Mouse (Mus musculus) stomach, postnatal 0 days (tissue): ENCODE measurements at regions not wholly inside any gene's neighbourhood (a gene's known extent, or its start where the extent isn't known, plus 50 kb on each side); places are given as distances from the start of the nearest gene placed in this dataset.

Experiments
- ATAC-seq: fragments of 200-750 bp; cut with Nextera tagmentation; 2 replicates; pipeline ENCODE4 v1.8.0; 2017; ENCODE audit not compliant: low FRiP score, low TSS enrichment
- DNase-seq: peaks from one replicate; pipeline ENCODE4 v3.0.0-alpha.2; 2016; ENCODE audit warnings: low spot score
- H3K27ac ChIP-seq: fragments of 300-500 bp; sonication (generic); replicated peaks from 2 replicates; pipeline ENCODE4 v1.5.1; 2014; ENCODE audit warnings: mild to moderate bottlenecking, control low read depth
- H3K27me3 ChIP-seq: fragments of 300-500 bp; sonication (generic); 2 replicates; pipeline ENCODE4 v1.6.1; 2014; ENCODE audit warnings: low read length; ENCODE audit not compliant: control insufficient read depth, insufficient read depth
- H3K36me3 ChIP-seq: fragments of 300-500 bp; sonication (generic); 2 replicates; pipeline ENCODE4 v1.6.1; 2014; ENCODE audit warnings: low read length, mixed read lengths; ENCODE audit not compliant: control insufficient read depth, insufficient read depth
- H3K4me1 ChIP-seq: fragments of 300-500 bp; sonication (generic); replicated peaks from 2 replicates; pipeline ENCODE4 v1.6.1; 2014; ENCODE audit warnings: antibody characterized with exemption; ENCODE audit not compliant: control insufficient read depth, insufficient read depth
- H3K4me2 ChIP-seq: fragments of 300-500 bp; sonication (generic); replicated peaks from 2 replicates; pipeline ENCODE4 v1.6.1; 2014; ENCODE audit warnings: low read depth, mild to moderate bottlenecking, control low read depth, moderate library complexity
- H3K4me3 ChIP-seq: fragments of 300-500 bp; sonication (generic); 2 replicates; pipeline ENCODE4 v1.5.1; 2014; ENCODE audit warnings: low read depth, low read length, control low read depth
- H3K9ac ChIP-seq: fragments of 300-500 bp; sonication (generic); 2 replicates; pipeline ENCODE4 v1.6.1; 2014; ENCODE audit warnings: mild to moderate bottlenecking, low read length, control low read depth, mixed read lengths
- H3K9me3 ChIP-seq: fragments of 300-500 bp; sonication (generic); 2 replicates; pipeline ENCODE4 v1.6.1; 2016; ENCODE audit warnings: low read length; ENCODE audit not compliant: control insufficient read depth
- CTCF ChIP-seq: IDR thresholded peaks from 2 replicates; pipeline ENCODE4 v1.5.1; 2016; ENCODE audit warnings: antibody characterized with exemption, low read depth, mild to moderate bottlenecking, moderate library complexity
- EP300 ChIP-seq: optimal IDR thresholded peaks from 2 replicates; pipeline ENCODE3; 2016; ENCODE audit warnings: antibody characterized with exemption
- WGBS: fragments of 180-500 bp; shearing (Covaris S2); extraction: QIAGEN DNeasy Blood & Tissue Kit; methylation state at CpG from one replicate; pipeline ENCODE4 v1.1.7; 2014; 5-methylcytosine and 5-hydroxymethylcytosine counted together

DNA sequence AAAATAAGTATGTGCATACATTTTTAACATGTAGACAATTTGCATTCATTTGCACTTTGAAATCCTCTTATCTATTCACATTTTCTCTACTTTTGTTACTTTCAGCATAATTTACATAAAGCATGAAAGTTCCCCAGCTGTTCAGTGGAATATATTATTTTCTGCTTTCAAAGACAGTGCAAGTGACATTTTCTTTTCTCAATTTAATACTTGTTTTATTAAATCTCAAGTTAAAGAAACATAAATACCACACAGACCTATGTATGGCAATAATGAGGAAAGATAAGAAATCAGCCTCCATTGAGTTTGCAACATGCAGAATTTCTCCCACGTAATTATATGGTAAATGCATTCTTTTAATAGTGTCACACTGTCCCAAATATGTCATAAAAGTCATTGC is 1168.1 kb upstream of the Gje1 start:
- no peak overlapping the region for H3K9ac ChIP-seq
- H3K4me2 ChIP-seq = no peak overlapping the region
- no peaks in the 10 kb centered on the region for H3K27me3 ChIP-seq
- H3K4me3 ChIP-seq = no peak overlapping the region
- ATAC-seq (no peak), DNase-seq (no peak)
- H3K36me3 ChIP-seq = no peaks in the 10 kb centered on the region
- no peak overlapping the region for H3K27ac ChIP-seq
- TF ChIP-seq EP300 = no peak
- TF ChIP-seq CTCF = no peak
- no peaks in the 10 kb centered on the region for H3K4me1 ChIP-seq
- no peaks in the 10 kb centered on the region for H3K9me3 ChIP-seq
- 67% methylated on average over 1 of the region's 1 CpGs for WGBS

DNA sequence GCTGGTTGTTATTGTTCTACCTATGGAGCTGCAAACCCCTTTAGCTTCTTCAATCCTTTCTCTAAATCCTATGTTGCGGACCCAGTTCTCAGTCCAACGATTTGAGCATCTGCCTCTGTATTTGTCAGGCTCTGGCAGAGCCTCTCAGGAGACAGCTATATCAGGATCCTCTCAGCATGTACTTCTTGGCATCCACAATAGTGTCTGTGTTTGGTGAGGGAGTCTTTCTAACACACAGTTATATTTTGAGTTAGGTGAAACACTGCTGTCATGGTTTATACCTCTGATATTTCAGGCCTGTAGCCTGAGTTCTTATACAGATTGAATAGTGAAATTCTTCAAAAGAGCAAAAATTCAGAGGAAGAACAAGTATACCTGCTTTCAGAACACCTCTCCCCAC is 1150.0 kb upstream of the Gje1 start:
- H3K9ac ChIP-seq = no peak overlapping the region
- no peaks in the 10 kb centered on the region for H3K36me3 ChIP-seq
- H3K9me3 ChIP-seq = no peaks in the 10 kb centered on the region
- no peaks in the 10 kb centered on the region for H3K4me1 ChIP-seq
- DNase-seq (no peak), ATAC-seq (no peak)
- H3K27me3 ChIP-seq = no peaks in the 10 kb centered on the region
- WGBS = 74% methylated on average over 2 of the region's 2 CpGs
- H3K4me3 ChIP-seq = no peak overlapping the region
- H3K27ac ChIP-seq = no peak overlapping the region
- TF ChIP-seq EP300 = no peak
- no peak for TF ChIP-seq CTCF
- H3K4me2 ChIP-seq = no peak overlapping the region

DNA sequence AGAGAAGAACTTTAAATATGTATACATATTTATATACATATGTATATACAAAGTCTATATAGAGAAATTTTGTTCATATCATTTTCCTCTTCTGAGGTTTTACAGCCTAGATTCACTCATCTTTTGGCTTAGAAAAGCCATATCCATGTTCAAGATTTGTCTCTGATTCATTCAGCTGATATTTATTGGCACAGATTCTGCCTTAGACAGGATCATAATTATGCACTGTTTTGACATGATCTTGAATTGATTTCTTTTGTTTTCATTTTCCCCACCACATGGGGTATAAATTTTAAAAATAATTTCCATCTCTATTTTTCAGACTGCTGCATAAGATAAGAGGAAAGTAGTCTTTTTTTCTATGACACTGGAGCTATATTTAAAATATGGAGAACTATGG is 1148.9 kb upstream of the Gje1 start:
- H3K4me1 ChIP-seq = no peaks in the 10 kb centered on the region
- ATAC-seq = no peak
- no peaks in the 10 kb centered on the region for H3K36me3 ChIP-seq
- no peaks in the 10 kb centered on the region for H3K9me3 ChIP-seq
- TF ChIP-seq CTCF = no peak
- no peak for TF ChIP-seq EP300
- no peak overlapping the region for H3K4me3 ChIP-seq
- DNase-seq = no peak
- no peak overlapping the region for H3K9ac ChIP-seq
- no peak overlapping the region for H3K27ac ChIP-seq
- no peak overlapping the region for H3K4me2 ChIP-seq
- no peaks in the 10 kb centered on the region for H3K27me3 ChIP-seq

DNA sequence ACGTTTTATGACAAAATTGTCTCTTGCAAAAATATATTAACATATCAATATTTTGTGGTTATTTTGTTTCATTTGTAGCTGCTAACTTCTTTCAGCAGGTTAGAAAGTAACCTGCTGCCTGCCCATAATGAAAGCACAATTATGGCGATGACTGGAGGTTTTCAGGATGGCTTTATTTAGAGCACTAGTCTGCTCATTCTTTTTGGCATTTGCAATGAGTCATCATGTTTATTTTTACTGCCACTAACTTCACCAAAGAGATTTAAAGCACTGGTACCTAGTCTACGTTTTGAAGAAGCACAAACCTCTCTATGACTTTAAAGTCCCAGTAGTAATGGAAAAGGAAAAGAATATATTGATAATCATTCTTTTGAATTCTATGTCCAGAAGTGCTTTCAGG is 1123.4 kb upstream of the Gje1 start:
- WGBS = 55% methylated on average over 3 of the region's 3 CpGs
- TF ChIP-seq CTCF = no peak
- no peak for TF ChIP-seq EP300
- DNase-seq = no peak
- no peaks in the 10 kb centered on the region for H3K9me3 ChIP-seq
- no peaks in the 10 kb centered on the region for H3K4me1 ChIP-seq
- no peaks in the 10 kb centered on the region for H3K36me3 ChIP-seq
- no peak for ATAC-seq
- no peak overlapping the region for H3K9ac ChIP-seq
- H3K4me3 ChIP-seq = no peak overlapping the region
- no peak overlapping the region for H3K4me2 ChIP-seq
- no peaks in the 10 kb centered on the region for H3K27me3 ChIP-seq
- H3K27ac ChIP-seq = no peak overlapping the region

DNA sequence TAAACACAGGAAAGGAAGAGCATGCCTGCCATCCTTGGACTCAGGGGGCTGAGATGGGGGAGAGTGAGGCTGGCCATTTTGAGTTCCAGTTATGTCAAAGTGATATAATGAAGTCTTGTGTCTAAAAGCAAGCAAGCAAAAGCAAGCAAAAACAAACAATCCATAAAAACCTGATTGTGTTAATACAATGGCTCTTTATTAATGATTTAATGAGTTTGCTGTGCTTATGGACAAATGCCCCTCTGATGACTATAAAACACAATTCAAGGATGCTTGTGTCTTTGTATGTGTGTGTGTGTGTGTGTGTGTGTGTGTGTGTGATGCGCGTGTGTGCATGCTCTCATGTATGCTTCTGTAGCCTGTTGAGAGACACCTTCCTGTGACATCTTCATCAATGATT is 1114.3 kb upstream of the Gje1 start:
- Histone ChIP-seq H3K4me2 (no peak overlapping the region), H3K27ac (no peak overlapping the region), H3K36me3 (no peaks in the 10 kb centered on the region), H3K4me1 (no peaks in the 10 kb centered on the region), H3K4me3 (no peak overlapping the region), H3K9me3 (no peaks in the 10 kb centered on the region), H3K27me3 (no peaks in the 10 kb centered on the region), H3K9ac (no peak overlapping the region)
- TF ChIP-seq CTCF (no peak), EP300 (no peak)
- no peak for DNase-seq
- 95% methylated on average over 2 of the region's 2 CpGs for WGBS
- no peak for ATAC-seq

DNA sequence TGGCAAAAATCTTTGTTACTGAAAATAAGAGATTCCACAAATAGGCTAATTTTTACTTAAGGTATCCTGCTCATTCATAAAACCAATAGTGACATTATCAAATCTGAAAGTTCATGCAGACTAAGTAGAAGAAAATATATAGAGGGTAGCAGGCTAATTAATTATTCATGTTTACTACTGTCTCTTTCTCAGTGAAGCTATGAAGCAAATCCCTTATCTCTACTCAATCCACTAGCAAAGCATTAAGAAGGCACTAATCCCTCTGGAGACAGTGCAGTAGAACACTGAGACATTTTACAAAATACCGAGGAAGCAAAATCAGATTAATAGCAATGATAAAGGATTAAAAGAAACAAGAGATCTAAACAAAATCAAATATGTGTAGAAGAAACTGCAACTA is 1107.4 kb upstream of the Gje1 start:
- WGBS = 62% methylated on average over 1 of the region's 1 CpGs
- no peak overlapping the region for H3K27ac ChIP-seq
- H3K4me3 ChIP-seq = no peak overlapping the region
- no peaks in the 10 kb centered on the region for H3K36me3 ChIP-seq
- no peak overlapping the region for H3K9ac ChIP-seq
- H3K4me2 ChIP-seq = no peak overlapping the region
- no peaks in the 10 kb centered on the region for H3K4me1 ChIP-seq
- H3K27me3 ChIP-seq = no peaks in the 10 kb centered on the region
- H3K9me3 ChIP-seq = no peaks in the 10 kb centered on the region
- ATAC-seq (no peak), DNase-seq (no peak)
- TF ChIP-seq CTCF = no peak
- no peak for TF ChIP-seq EP300
